ENCODE assay signal across 20 mouse cellular contexts in the genomic region with DNA sequence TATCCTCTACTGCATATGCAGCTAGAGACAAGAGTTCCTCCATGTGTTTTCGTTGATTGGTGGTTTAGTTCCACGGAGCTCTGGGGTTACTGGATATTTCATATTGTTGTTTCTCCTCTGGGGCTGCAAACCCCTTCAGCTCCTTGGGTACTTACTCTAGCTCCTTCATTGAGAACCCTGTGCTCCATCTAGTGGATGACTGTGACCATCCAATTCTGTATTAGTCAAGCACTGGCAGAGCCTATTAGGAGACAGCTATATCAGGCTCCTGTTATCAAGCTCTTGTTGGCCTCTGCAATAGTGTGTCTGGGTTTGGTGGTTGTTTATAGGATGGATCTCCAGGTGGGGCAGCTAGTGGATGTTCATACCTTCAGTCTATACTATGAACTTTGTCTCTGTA.
"Had no signal": no experiment of that assay in that cellular context is flagged by ENCODE, and none has a peak within 500 bp of the region (broad histone marks: within the 10 kb centered on the region; RNA-seq: fewer than 3 reads in every experiment).

No protein-coding gene starts in this region.

- H3K4me2 ChIP-seq: limb, embryonic 13.5 days; liver, embryonic 12.5 days; liver, embryonic 15.5 days; midbrain, embryonic 12.5 days; midbrain, embryonic 15.5 days; neural tube, embryonic 12.5 days; neural tube, embryonic 15.5 days; stomach, embryonic 15.5 days had no signal

- H3K27me3 ChIP-seq: limb, embryonic 13.5 days; liver, embryonic 12.5 days; liver, embryonic 15.5 days; midbrain, embryonic 12.5 days; midbrain, embryonic 15.5 days; neural tube, embryonic 12.5 days; neural tube, embryonic 15.5 days; stomach, embryonic 15.5 days had no signal

- H3K9ac ChIP-seq: limb, embryonic 13.5 days; liver, embryonic 12.5 days; liver, embryonic 15.5 days; midbrain, embryonic 12.5 days; midbrain, embryonic 15.5 days; neural tube, embryonic 12.5 days; neural tube, embryonic 15.5 days; stomach, embryonic 15.5 days had no signal

- H3K27ac ChIP-seq: limb, embryonic 10.5 days; limb, embryonic 13.5 days; liver, embryonic 12.5 days; liver, embryonic 15.5 days; macrophage; midbrain, embryonic 12.5 days; midbrain, embryonic 15.5 days; neural tube, embryonic 12.5 days; neural tube, embryonic 15.5 days; stomach, embryonic 15.5 days had no signal

- H3K9me3 ChIP-seq: limb, embryonic 10.5 days; limb, embryonic 13.5 days; liver, embryonic 12.5 days; liver, embryonic 15.5 days; midbrain, embryonic 12.5 days; midbrain, embryonic 15.5 days; neural tube, embryonic 12.5 days; neural tube, embryonic 15.5 days; stomach, embryonic 15.5 days had no signal

- H3K4me3 ChIP-seq: limb, embryonic 10.5 days; limb, embryonic 13.5 days; liver, embryonic 12.5 days; liver, embryonic 15.5 days; midbrain, embryonic 12.5 days; midbrain, embryonic 15.5 days; neural tube, embryonic 12.5 days; neural tube, embryonic 15.5 days; stomach, embryonic 15.5 days had no signal

- H3K36me3 ChIP-seq: limb, embryonic 10.5 days; limb, embryonic 13.5 days; liver, embryonic 12.5 days; liver, embryonic 15.5 days; midbrain, embryonic 12.5 days; midbrain, embryonic 15.5 days; neural tube, embryonic 12.5 days; neural tube, embryonic 15.5 days; stomach, embryonic 15.5 days had no signal

- DNase-seq: kidney, adult 9 months; kidney, postnatal 14 days; kidney, postnatal 4 days; liver; lung, adult 2 months; retina, postnatal 1 day; right cerebral cortex, postnatal 25 days; spleen, adult 18-20 months; thymus, postnatal 36 days had no signal

- H3K4me1 ChIP-seq: limb, embryonic 10.5 days; limb, embryonic 13.5 days; liver, embryonic 12.5 days; liver, embryonic 15.5 days; midbrain, embryonic 12.5 days; midbrain, embryonic 15.5 days; neural tube, embryonic 12.5 days; neural tube, embryonic 15.5 days; stomach, embryonic 15.5 days had no signal

- ATAC-seq: liver, embryonic 12.5 days; lung, postnatal 0 days; midbrain, embryonic 15.5 days had no signal
